Mouse (Mus musculus) embryonic fibroblast, embryonic 13.5 days (primary cell): ENCODE data around the gene Mtus2.

ENCODE experiments used
- CTCF ChIP-seq: IDR thresholded peaks from 2 replicates; pipeline ENCODE4 v1.5.1; 2011; ENCODE audit warnings: mild to moderate bottlenecking, control low read depth, low read length, moderate library complexity, borderline replicate concordance; ENCODE audit not compliant: insufficient read depth
- POLR2A ChIP-seq: IDR thresholded peaks from 2 replicates; pipeline ENCODE4 v1.6.1; 2011; ENCODE audit warnings: low read depth, mild to moderate bottlenecking, control low read depth, low read length, moderate library complexity

GRCm38 (mm10) chr5:147935096-147935495, 22.0 kb upstream of the Mtus2 start:
- no peak for TF ChIP-seq POLR2A
- TF ChIP-seq CTCF, result no peak
